Mouse (Mus musculus): Measurements from ENCODE around the gene Osbp2. TPM values are rescaled to one million over a fixed set of nuclear protein-coding genes. Genes with fewer than 3 reads are reported as not detected.

Osbp2 gene
- polyA plus RNA-seq, 1 experiment: 3.3 TPM

- 25% methylated on average over 6 of the region's 6 CpGs for WGBS
- Histone ChIP-seq H3K27ac (ENCODE audit: insufficient read depth, low read depth, low read length) (0 out of 2 replicates have a peak overlapping the region, but pooled peaks have one; percentile 6), H3K4me3 (ENCODE audit: insufficient read depth, low read depth, low read length) (no peak overlapping the region), H3K4me1 (ENCODE audit: control insufficient read depth, insufficient read depth, low read length) (0 out of 2 replicates have a peak, but pooled peaks cover 4% of the 10 kb centered on the region), H3K27me3 (replicated peaks; ENCODE audit: control insufficient read depth, insufficient read depth, low read length) (no peaks in the 10 kb centered on the region), H3K36me3 (ENCODE audit: control insufficient read depth, insufficient read depth, low read length) (no peaks in the 10 kb centered on the region)
- TF ChIP-seq POLR2A (IDR thresholded peaks at IDR 0.05; ENCODE audit: low read depth, low read length) (no peak), CTCF (conservative IDR thresholded peaks at IDR 0.05; ENCODE audit: insufficient read depth, insufficient read length, low read depth, low read length) (no peak)
- DNase-seq: peak; percentile 23
These were observed 640 bp upstream of the Osbp2 start for GRCm38 (mm10) chr11:3864343-3864742.

DNA sequence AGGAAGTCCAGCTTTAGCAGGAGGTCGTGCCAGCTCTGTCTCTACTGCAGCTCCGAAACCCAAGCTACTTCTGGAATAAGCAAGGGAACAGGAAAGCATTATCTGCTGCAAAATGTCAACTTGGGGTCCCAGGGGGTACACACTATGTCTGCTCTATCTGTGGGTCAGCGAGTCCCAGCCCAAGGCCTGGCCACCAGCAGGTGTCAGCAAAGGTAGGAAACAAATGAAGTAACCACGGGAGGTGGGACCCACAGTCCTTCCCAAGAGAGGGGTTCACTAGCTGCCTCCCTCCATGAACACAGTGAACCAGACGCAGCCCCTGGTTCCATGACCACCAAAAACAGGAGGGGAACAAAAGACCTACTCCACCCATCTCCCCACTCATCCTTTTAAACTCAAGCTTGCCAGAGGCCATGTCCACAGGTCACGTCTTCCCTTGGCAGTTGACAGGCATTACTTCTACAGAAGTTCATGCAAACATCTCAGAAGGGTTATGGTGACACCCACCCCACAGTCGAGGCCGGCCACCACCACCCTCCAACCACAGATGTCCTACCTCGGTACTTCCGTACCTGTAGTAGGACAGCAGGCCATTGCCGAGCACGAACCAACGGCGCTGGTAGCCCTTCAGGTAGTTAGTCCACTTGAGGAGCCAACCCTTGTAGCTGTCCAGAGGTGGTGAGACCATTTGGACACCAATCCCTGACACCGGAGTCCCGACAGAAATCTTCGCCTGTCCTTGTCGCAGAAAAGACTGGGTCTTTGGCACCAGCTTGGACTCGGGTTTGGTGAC is 846 bp downstream of the Osbp2 start:
- WGBS: 78% methylated on average over 19 of the region's 19 CpGs
- H3K4me3 ChIP-seq (ENCODE audit: insufficient read depth, low read depth, low read length): peak overlapping the region; percentile 53; the same call in 1 of the 2 replicates
- no peak overlapping the region for H3K27ac ChIP-seq (ENCODE audit: insufficient read depth, low read depth, low read length)

DNA sequence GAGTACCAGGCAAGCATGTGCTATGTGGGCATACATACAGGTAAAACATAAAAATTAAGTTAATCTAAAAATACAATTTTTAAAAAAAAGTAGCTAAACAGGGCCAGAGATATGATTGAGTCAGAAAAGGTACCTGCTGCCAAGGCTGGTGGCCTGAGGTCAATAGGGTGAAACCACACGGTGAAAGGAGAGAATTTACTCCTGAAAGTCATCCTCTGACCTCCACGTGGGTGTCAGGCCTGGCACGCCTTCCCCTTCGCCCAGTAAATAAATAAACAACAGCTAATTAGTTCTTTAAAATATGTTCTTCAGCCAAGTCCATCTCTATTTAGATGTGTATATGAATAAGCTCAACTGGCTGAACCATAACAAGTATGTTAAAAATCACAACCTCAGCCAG is 3.3 kb downstream of the Osbp2 start:
- DNase-seq: peak; percentile 39
- H3K4me3 ChIP-seq (ENCODE audit: insufficient read depth, low read depth, low read length): no peak overlapping the region
- TF ChIP-seq POLR2A (IDR thresholded peaks at IDR 0.05; ENCODE audit: low read depth, low read length) (no peak), CTCF (conservative IDR thresholded peaks at IDR 0.05; ENCODE audit: insufficient read depth, insufficient read length, low read depth, low read length) (no peak)
- H3K27ac ChIP-seq (ENCODE audit: insufficient read depth, low read depth, low read length): no peak overlapping the region
- WGBS: 41% methylated on average over 4 of the region's 4 CpGs
- H3K27me3 ChIP-seq (replicated peaks; ENCODE audit: control insufficient read depth, insufficient read depth, low read length): no peaks in the 10 kb centered on the region
- H3K36me3 ChIP-seq (ENCODE audit: control insufficient read depth, insufficient read depth, low read length): no peaks in the 10 kb centered on the region
- 0 out of 2 replicates have a peak, but pooled peaks cover 4% of the 10 kb centered on the region for H3K4me1 ChIP-seq (ENCODE audit: control insufficient read depth, insufficient read depth, low read length)

More for the DNA sequence above, 846 bp downstream of the Osbp2 start:
- H3K27me3 ChIP-seq (replicated peaks; ENCODE audit: control insufficient read depth, insufficient read depth, low read length): no peaks in the 10 kb centered on the region
- H3K36me3 ChIP-seq (ENCODE audit: control insufficient read depth, insufficient read depth, low read length): no peaks in the 10 kb centered on the region
- H3K4me1 ChIP-seq (ENCODE audit: control insufficient read depth, insufficient read depth, low read length): 0 out of 2 replicates have a peak, but pooled peaks cover 4% of the 10 kb centered on the region
- TF ChIP-seq POLR2A (IDR thresholded peaks at IDR 0.05; ENCODE audit: low read depth, low read length) (no peak), CTCF (conservative IDR thresholded peaks at IDR 0.05; ENCODE audit: insufficient read depth, insufficient read length, low read depth, low read length) (no peak)
- peak; percentile 5 for DNase-seq

DNA sequence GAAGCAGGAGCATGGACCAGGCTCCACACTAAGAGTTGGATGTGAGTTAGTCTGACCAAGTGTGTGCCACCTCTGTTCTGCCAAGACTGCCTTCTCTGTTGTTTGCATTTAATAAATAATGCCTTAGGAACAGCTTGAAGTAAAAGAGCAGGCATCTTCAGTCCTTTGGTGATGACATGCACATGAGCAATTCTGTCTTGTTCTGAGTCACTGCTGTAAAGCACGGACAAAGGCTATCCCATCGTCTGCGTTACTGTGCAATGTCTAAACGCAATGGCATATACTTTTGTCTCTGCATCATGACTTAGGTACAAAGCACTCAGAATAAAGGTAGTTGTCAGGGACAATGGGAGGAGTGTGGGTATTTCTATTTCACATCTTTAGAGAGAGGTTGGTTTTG is 3.9 kb downstream of the Osbp2 start:
- Histone ChIP-seq H3K4me3 (ENCODE audit: insufficient read depth, low read depth, low read length) (no peak overlapping the region), H3K27me3 (replicated peaks; ENCODE audit: control insufficient read depth, insufficient read depth, low read length) (no peaks in the 10 kb centered on the region), H3K36me3 (ENCODE audit: control insufficient read depth, insufficient read depth, low read length) (no peaks in the 10 kb centered on the region), H3K4me1 (ENCODE audit: control insufficient read depth, insufficient read depth, low read length) (0 out of 2 replicates have a peak, but pooled peaks cover 4% of the 10 kb centered on the region), H3K27ac (ENCODE audit: insufficient read depth, low read depth, low read length) (no peak overlapping the region)
- TF ChIP-seq POLR2A (IDR thresholded peaks at IDR 0.05; ENCODE audit: low read depth, low read length) (no peak), CTCF (conservative IDR thresholded peaks at IDR 0.05; ENCODE audit: insufficient read depth, insufficient read length, low read depth, low read length) (no peak)
- 96% methylated on average over 4 of the region's 4 CpGs for WGBS
- no peak for DNase-seq

GRCm38 (mm10) chr11:3857902-3858301 is 5.8 kb downstream of the Osbp2 start:
- no peak for DNase-seq
- Histone ChIP-seq H3K27me3 (replicated peaks; ENCODE audit: control insufficient read depth, insufficient read depth, low read length) (no peaks in the 10 kb centered on the region), H3K36me3 (ENCODE audit: control insufficient read depth, insufficient read depth, low read length) (no peaks in the 10 kb centered on the region), H3K4me1 (ENCODE audit: control insufficient read depth, insufficient read depth, low read length) (no peaks in the 10 kb centered on the region), H3K4me3 (ENCODE audit: insufficient read depth, low read depth, low read length) (no peak overlapping the region), H3K27ac (ENCODE audit: insufficient read depth, low read depth, low read length) (no peak overlapping the region)
- TF ChIP-seq POLR2A (IDR thresholded peaks at IDR 0.05; ENCODE audit: low read depth, low read length) (no peak), CTCF (conservative IDR thresholded peaks at IDR 0.05; ENCODE audit: insufficient read depth, insufficient read length, low read depth, low read length) (no peak)
- WGBS: 79% methylated on average over 5 of the region's 5 CpGs

- H3K36me3 ChIP-seq (ENCODE audit: control insufficient read depth, insufficient read depth, low read length): no peaks in the 10 kb centered on the region
- DNase-seq: no peak
- 88% methylated on average over 5 of the region's 5 CpGs for WGBS
- no peak overlapping the region for H3K4me3 ChIP-seq (ENCODE audit: insufficient read depth, low read depth, low read length)
- no peaks in the 10 kb centered on the region for H3K27me3 ChIP-seq (replicated peaks; ENCODE audit: control insufficient read depth, insufficient read depth, low read length)
- H3K27ac ChIP-seq (ENCODE audit: insufficient read depth, low read depth, low read length): no peak overlapping the region
- no peaks in the 10 kb centered on the region for H3K4me1 ChIP-seq (ENCODE audit: control insufficient read depth, insufficient read depth, low read length)
- no peak for TF ChIP-seq POLR2A (IDR thresholded peaks at IDR 0.05; ENCODE audit: low read depth, low read length)
These were observed 7.9 kb downstream of the Osbp2 start for GRCm38 (mm10) chr11:3855846-3856245.

DNA sequence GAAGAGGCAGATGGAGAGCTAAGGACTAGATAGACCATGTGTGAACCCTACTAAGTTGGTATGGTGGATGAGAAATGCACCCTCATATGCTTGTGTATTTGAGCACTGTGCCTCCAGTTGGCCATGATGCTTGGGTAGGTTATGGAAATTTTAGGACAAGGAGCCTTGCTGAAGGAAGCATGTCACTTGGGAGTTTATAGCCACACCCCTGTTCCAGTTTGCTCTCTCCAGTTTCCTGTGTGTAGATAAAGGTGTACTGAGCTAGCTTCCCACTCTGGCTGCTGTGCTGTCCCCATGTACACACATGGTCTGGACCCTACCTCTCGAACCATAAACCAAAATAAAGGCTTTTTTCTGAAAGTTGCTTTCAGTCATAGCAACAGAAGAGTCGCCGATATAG is 9.5 kb downstream of the Osbp2 start:
- Histone ChIP-seq H3K36me3 (ENCODE audit: control insufficient read depth, insufficient read depth, low read length) (no peaks in the 10 kb centered on the region), H3K27ac (ENCODE audit: insufficient read depth, low read depth, low read length) (no peak overlapping the region), H3K4me1 (ENCODE audit: control insufficient read depth, insufficient read depth, low read length) (no peaks in the 10 kb centered on the region), H3K27me3 (replicated peaks; ENCODE audit: control insufficient read depth, insufficient read depth, low read length) (no peaks in the 10 kb centered on the region), H3K4me3 (ENCODE audit: insufficient read depth, low read depth, low read length) (no peak overlapping the region)
- TF ChIP-seq POLR2A (IDR thresholded peaks at IDR 0.05; ENCODE audit: low read depth, low read length) (no peak), CTCF (conservative IDR thresholded peaks at IDR 0.05; ENCODE audit: insufficient read depth, insufficient read length, low read depth, low read length) (no peak)
- WGBS: 93% methylated on average over 3 of the region's 3 CpGs
- no peak for DNase-seq
